Mouse (Mus musculus) left cerebral cortex, adult 2 months (tissue): ENCODE data around the gene Atp8b3. TPM values are rescaled to one million over a fixed set of nuclear protein-coding genes. Genes with fewer than 3 reads are reported as not detected.

Source experiments
- DNase-seq, 2 experiments: peaks; one replicate each; pipeline ENCODE4 v3.0.0; 2021 to 2022; ENCODE audit warnings: low spot score in 2 of 2, mixed read lengths in 1 of 2; ENCODE audit errors: extremely low spot score in 1 of 2
- H3K27ac ChIP-seq: fragments of 200-600 bp; 2 replicates; pipeline ENCODE4 v1.8.1; 2022
- H3K4me3 ChIP-seq: fragments of 200-600 bp; 2 replicates; pipeline ENCODE4 v1.8.1; 2022
- CTCF ChIP-seq: fragments of 200-600 bp; IDR thresholded peaks from 2 replicates; pipeline ENCODE4 v1.8.1; 2022; ENCODE audit warnings: antibody characterized with exemption, mild to moderate bottlenecking, moderate library complexity
- intact Hi-C: fragments of 180-260 bp; cut with DNase I; formaldehyde crosslinking; loops from one replicate; pipeline ENCODE4 v1.15.1; 2025
- total RNA-seq, 2 experiments: library from RNA; stranded (reverse); gene quantifications; 2 replicates each; pipeline ENCODE4 v1.2.3; 2021

Atp8b3 gene
- total RNA-seq, 2 experiments from 2014 or later: 0.11 to 0.63 TPM

DNA sequence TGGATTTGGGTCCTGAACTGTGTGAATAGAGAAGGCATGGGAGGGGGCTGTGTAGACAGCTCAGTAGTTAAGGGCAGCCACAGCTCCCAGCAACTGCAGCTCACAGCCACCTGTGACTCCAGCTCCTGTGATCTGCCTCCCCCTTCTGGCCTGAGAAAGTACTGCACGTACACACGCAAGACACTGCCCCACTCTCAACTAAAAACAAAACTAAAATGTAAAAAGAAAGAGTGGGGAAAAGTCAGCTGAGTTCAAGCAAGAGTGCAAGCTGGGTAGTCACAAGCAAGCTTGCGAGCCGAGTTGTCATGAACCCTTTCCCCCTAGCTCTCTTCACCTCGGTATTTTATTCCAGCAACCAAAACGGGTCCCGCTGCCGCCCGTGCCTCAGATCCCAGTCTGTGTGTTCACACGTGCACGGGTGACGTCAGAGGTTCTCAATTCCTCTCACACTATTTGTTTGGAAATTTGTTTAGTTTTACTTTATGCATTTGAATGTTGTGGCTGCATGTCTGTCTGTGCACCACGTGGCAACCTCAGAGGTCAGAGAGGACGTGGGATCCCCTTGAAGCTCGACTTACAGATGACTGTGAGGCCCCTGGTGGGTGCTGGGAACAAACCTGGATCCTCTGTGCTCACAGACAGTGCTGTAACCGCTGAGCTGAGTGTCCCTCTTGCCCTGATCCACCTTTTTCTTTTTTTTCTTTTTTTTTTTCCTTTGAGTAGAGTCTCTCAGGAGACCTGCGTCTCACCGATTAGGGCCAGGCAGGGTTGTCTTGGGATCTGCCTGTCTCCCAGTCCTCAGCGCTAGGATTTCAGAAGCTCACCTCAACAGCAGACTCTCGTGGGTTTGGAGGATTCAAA lies 29.3 kb downstream of the Atp8b3 start:
- peak; percentile 93 for TF ChIP-seq CTCF
- intact Hi-C loops: loop anchor here (1.0 kb wide), 1 partner anchor 63 kb away; no protein-coding TSS in a partner anchor

GRCm38 (mm10) chr10:80506222-80506621 lies 32.7 kb downstream of the Atp8b3 start:
- TF ChIP-seq CTCF: peak; percentile 59
- no peak overlapping the region for H3K27ac ChIP-seq
- intact Hi-C loops: no loop called here
- H3K4me3 ChIP-seq: no peak overlapping the region
- DNase-seq: peak; percentile 29 to 66

More for the DNA sequence above, 29.3 kb downstream of the Atp8b3 start:
- DNase-seq: peak; percentile 65 to 79
- H3K4me3 ChIP-seq: peak overlapping the region; percentile 32
- H3K27ac ChIP-seq: no peak overlapping the region

- Histone ChIP-seq H3K4me3 (no peak overlapping the region), H3K27ac (no peak overlapping the region)
- no peak for DNase-seq
- intact Hi-C loops: no loop called here
- TF ChIP-seq CTCF: no peak
These were observed 34.2 kb downstream of the Atp8b3 start for GRCm38 (mm10) chr10:80504724-80505123.

DNA sequence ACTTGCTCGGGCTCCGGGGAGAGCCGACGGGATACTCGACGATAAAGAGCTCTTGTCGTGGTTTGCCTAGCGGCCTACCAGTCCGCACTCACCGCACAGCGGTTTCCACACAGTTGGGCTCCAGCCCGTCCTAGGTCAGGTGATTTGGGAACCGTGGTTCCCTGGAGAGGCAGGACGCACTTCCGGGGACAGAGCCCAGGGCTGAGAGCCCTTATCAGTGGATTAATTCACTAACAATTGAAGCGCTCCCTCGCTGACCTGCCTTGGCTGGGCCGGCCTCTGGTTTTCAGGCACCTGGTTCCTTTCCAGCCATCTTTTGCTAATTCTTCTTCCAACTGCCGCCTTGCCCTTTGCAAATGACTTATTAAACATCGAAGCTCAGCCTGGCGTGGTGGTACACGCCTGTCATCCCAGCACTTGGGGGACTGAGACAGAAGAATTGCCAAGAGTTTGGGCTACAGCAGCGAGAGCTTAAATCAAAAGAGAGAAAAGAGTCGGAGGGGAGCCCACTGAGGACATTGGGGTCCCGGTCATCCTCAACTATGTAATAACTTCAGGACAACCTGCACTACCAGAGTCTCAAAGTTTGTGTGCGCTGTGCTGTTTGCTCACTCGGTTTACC lies 35.2 kb downstream of the Atp8b3 start:
- intact Hi-C loops: no loop called here
- no peak for TF ChIP-seq CTCF
- H3K27ac ChIP-seq: no peak overlapping the region
- no peak overlapping the region for H3K4me3 ChIP-seq
- no peak for DNase-seq

DNA sequence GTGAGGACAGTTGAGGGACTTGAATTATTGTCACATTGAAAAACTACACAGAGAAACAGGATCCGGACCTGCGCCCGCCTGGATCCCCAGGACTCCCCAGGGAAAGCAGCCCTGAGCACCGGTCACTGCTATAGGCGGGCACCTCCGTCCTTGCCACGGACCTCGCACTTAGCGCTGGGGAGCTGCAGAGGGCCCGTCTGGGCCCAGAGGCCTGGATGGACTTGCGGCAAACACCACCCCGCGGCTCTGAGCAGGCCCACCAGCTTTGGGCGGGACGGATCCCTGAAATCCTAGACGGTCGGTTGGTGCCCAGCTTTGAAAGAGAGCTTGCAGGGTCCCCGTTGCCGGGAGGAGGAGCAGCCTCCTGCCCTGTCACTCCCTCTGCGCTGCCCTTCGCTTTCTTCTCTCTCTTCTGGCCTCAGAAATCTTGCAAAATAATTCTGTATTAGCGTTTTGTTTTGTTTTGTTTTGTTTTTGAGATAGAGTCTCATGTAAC lies 36.1 kb downstream of the Atp8b3 start:
- Histone ChIP-seq H3K4me3 (no peak overlapping the region), H3K27ac (no peak overlapping the region)
- TF ChIP-seq CTCF: no peak
- DNase-seq: no peak
- intact Hi-C loops: no loop called here

- intact Hi-C loops: no loop called here
- no peak for TF ChIP-seq CTCF
- Histone ChIP-seq H3K27ac (no peak overlapping the region), H3K4me3 (no peak overlapping the region)
- no peak for DNase-seq
These were observed 36.6 kb downstream of the Atp8b3 start for GRCm38 (mm10) chr10:80502291-80502690.

GRCm38 (mm10) chr10:80496421-80496820 lies 42.5 kb downstream of the Atp8b3 start:
- no peak overlapping the region for H3K27ac ChIP-seq
- intact Hi-C loops: no loop called here
- no peak for TF ChIP-seq CTCF
- no peak overlapping the region for H3K4me3 ChIP-seq
- DNase-seq: no peak

- intact Hi-C loops: no loop called here
- Histone ChIP-seq H3K27ac (no peak overlapping the region), H3K4me3 (no peak overlapping the region)
- DNase-seq: no peak
- TF ChIP-seq CTCF: no peak
These were observed 43.0 kb downstream of the Atp8b3 start for GRCm38 (mm10) chr10:80495901-80496300.

DNA sequence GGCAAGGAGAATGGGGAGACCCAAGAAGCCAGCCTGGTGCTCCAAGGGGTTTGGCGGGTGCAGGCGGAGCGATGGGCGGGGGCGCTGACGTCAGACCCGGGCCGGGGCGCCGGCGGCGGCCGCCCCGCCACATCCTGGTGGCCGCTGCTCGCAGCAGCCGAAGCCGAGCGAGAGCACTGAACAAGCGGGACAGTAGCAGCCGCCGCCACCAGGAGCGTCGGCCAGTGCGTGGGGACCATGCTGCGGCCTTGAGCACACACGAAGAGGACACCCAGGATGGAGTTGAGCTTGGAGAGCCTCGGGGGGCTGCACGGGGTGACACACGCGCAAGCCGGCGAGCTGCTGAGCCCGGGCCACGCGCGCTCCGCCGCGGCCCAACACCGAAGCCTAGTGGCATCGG lies 44.2 kb downstream of the Atp8b3 start, which contains the start of gene Onecut3:
Gene Onecut3 (plus strand): TSS at position 104 of the 400 bp plus-strand sequence.
- no peak; the same call in 1 of the 2 replicates for TF ChIP-seq CTCF
- intact Hi-C loops: no loop called here
- Histone ChIP-seq H3K27ac (no peak within 1 kb of the TSS), H3K4me3 (peak within 1 kb of the TSS; percentile 27; the same call in 1 of the 2 replicates)
- no peak for DNase-seq

DNA sequence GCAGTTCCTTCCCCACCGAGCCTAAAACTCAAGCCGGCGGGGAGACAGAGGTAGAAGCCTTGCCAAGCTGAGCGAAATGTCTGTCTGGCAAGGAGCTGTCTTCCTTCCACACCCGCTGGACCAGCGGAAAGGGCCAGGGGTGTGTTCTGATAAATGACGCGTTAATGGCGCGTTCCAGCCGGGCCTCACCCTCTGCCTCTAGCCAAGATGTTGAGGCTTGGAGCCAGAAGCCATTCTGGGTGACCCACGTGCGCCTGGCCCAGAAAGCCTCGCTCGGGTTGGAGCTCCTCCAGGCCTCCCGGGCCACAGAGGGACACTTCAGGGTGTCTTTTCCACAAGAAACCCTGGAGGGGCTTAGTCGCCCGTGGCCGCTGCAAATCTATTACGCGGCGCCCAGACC lies 48.9 kb downstream of the Atp8b3 start:
- Histone ChIP-seq H3K27ac (no peak overlapping the region), H3K4me3 (no peak overlapping the region)
- DNase-seq: no peak
- intact Hi-C loops: no loop called here
- TF ChIP-seq CTCF: no peak

GRCm38 (mm10) chr10:80486862-80487379 lies 52.0 kb downstream of the Atp8b3 start:
- no peak overlapping the region for H3K4me3 ChIP-seq
- peak; percentile 32 for TF ChIP-seq CTCF

DNA sequence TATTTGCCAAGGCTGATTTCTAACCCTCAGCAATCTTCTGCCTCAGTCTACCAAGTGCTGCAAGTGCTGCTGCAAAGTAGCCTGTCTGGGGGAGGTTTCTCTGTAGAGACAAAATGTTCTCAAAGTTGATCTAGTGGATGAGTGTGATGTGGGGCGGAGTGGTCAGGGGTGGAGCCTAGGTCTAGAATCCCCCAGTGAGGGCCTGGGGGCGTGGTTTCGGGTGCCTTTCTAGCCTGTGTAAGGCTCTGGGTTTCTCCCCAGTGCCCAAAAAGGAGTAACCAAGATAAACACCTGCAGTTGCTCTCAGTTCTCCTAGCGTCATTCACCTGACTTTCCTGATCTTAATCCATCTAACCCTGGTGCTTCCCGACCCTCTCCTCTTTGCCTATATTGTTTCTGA lies 57.9 kb downstream of the Atp8b3 start:
- intact Hi-C loops: no loop called here
- H3K27ac ChIP-seq: no peak overlapping the region
- H3K4me3 ChIP-seq: no peak overlapping the region
- TF ChIP-seq CTCF: no peak
- DNase-seq: no peak

More at GRCm38 (mm10) chr10:80486862-80487379, 52.0 kb downstream of the Atp8b3 start:
- no peak overlapping the region for H3K27ac ChIP-seq
- DNase-seq: no peak
- intact Hi-C loops: no loop called here
